Mouse (Mus musculus) cerebellum, adult (tissue): ENCODE results near the gene AI467606.

Experiments used
- ATAC-seq: cut with Nextera tagmentation; 2 replicates; pipeline ENCODE4 v1.9.2; 2017; ENCODE audit warnings: mild to moderate bottlenecking, moderate library complexity, mixed read lengths; ENCODE audit not compliant: insufficient number of reproducible peaks, low FRiP score, low TSS enrichment

AI467606 gene

DNA sequence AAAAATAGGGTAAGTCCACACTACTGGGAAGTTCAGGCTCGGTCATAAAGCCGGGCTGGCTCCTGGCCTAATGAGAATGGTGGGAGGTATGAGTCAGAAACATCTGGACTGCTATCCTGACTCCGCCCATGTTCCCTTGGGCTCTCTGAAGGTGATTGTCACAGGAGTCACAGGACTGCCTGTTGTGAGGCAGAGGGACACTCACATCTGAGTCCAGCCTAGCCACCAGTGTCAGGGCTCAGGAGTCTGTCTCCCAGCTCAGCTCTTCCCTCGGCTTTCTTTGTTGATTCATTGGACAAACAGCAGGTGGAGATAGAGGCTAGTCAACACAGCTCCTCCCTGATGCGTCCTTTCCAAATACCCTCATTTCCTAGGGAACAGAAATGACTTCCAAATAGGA lies 26.8 kb downstream of the AI467606 start:
- ATAC-seq: no peak

GRCm38 (mm10) chr7:127118671-127119445 lies 27.7 kb downstream of the AI467606 start:
- no peak for ATAC-seq

DNA sequence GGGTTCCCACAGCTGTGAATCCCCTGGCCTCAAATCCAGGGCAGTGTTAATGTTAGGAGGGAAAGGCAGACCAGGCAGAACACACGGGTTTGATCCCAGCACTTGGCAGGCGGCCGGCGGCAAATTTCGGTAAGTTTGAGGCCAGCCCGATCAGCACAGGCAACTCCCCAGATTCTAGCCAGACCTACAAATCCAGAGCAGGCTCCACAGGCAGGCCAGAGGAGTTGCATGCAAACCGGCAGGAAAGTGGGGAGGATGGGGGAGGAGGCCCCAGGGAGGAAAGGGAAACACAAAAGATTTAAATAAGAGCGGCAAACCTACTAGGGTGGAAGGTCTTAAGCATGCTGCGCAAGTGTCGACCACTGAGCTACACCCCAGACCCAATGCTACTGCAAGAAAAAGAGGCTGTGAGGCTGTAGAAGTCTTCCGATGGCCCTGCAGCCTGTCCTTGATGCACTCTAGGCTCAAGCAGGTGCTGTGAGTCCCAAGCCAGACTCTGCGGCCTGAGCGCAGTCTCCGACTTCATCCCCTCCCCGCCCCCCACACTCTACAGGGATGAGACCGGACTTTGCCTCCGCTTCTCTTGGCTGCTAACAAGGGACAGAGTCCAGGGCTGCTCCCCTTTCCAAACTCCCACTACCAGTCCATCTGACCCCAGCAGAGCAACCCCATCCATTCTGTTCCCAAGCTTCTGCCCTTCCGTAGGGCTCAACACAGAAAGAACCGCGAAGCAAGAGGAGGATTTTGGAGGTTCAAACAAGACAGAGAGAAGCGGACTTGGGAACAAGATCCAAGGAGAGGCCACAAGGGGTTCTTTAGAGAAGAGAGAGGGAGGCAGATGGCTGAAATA lies 30.1 kb downstream of the AI467606 start:
- no peak for ATAC-seq

DNA sequence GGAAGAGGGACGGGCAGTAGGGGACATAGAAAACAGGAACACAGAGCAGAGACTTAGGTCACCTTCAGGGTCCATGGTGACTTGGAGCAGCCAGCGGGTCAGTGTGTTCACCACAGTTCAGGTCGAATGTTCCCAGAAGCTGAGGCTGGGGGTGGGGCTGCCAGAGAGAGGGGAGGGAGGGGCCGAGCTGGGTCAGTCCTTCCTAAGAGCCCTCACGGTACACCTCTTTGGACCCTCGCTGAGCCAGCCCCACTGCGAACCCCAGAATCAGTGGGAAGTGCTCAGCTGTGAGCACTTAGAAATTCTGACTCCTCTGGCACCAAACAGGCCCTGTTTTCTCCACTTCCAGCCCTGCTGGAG lies 30.7 kb downstream of the AI467606 start, which contains the start of gene Qprt:
Qprt (minus strand) TSS at position 316 of the 360 bp plus-strand sequence.
- no peak for ATAC-seq

DNA sequence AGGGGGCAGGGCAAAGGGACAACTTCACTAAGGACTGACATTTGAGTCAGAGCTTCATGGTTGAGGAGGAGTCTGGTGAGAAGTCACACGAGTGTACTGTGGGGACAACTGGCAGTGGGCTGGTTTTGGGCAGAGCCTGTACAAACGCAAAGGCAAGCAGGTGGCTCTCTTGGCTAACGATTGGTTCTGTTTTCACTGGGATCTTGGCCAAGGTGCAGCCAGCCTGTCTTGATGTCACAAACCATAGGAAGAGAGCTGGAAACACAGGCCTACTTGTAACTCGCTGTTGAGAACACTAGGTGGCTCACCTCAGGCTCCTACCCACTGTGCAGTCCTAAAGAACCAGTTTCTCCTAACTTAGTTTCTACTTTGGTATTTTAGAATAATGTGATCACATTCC lies 38.5 kb downstream of the AI467606 start:
- peak; percentile 31; the same call in 1 of the 2 replicates for ATAC-seq

DNA sequence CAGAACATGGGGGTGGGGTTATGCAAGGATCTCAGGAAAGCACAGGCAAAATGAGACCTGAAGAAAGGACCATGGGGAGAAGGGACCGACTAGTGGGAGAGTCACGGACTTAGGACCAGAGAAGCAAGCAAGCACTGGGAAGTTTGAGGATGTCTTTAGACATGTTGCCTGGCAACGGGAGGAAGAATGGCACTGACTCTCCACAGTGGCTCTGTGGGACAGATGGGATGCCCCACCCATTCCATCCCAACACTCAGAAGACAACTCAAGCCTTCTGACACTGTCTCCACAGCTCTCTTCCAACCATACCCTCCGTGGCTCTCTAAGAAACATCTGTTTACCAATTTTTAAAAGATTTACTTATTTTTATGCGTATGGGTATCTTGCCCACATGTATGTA lies 42.0 kb downstream of the AI467606 start:
- ATAC-seq: no peak

GRCm38 (mm10) chr7:127134821-127135447 lies 43.8 kb downstream of the AI467606 start:
- ATAC-seq: no peak

DNA sequence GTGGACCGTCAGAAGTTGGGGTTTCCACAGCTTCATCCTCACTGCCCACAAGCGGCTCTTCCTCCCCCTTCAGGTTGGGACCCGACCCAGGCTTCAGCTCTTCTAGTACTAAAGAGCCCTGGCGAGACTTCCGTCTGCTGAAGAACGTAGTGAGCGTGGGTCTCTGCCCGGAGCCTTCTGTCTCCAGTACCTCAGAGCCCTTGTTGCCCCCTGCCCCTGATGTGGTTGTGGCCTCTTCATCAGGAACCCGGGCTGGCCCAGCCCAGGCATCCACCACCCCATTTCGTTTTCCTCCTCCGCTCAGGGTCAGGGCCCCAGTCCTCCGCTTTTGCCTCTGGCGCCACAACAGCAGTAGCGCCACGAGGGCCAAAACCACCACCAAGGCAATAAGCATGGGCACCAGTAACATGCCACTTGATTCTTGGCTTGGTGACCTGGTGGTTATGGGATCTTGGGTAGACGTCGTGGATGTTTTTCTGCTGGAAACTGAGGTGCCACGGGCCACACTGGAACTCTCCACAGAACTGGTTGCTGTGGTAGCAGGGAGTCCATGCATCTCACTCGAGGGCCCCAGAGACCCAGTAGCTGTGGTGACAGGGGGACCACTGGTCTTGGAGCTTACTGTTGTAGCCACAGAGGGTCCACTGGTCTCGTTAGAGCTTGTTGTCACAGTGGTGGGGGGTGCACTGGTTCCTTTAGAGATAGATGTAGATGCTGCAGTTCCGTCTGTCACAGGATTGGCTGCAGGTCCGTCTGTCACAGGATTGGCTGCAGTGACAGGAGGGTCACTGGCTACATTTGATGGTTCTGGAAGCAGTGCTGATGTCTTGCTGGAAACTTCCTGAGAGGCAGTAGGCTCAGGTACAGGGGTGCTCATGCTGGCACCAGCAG lies 45.3 kb downstream of the AI467606 start:
- no peak for ATAC-seq

DNA sequence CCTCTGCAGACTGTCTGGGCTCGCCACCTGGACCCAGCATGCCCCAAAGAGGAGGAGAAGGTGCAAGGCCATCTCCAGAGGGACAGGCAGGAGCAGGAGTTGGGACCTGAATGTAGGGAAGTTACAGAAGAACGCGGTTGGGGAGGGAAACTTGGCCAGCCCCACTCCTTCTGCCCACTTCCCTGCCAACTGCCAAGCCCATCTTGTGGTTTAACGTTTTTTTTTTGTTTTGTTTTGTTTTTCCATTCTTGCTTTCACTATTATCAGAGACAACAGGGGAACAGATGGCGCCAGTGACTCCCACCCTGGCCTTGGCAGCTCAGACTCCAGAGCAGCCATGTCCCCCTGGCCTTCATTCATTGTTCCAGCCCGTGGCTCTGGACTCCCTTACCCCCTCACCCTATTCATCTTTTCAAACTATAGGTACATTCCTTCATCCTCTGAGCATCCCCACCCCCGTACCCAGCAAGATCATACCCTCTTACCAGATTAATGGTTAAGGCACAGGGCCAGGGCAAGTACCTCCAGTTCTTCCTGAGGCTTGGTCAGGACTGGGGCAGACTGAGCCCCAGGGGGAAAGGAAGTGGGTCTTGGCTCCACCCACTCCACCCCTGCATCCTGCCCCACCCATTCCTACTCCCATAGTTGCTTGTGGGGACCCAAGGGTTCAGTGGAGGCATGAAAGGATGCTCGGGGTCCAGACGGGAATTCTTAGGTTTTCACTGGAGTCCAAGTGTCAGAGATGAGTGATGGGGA lies 46.3 kb downstream of the AI467606 start, which contains the start of gene Spn:
Spn (minus strand) TSS at position 562 of the 756 bp plus-strand sequence.
- ATAC-seq: no peak

- no peak for ATAC-seq
These were observed 47.9 kb downstream of the AI467606 start for GRCm38 (mm10) chr7:127139100-127139499.

DNA sequence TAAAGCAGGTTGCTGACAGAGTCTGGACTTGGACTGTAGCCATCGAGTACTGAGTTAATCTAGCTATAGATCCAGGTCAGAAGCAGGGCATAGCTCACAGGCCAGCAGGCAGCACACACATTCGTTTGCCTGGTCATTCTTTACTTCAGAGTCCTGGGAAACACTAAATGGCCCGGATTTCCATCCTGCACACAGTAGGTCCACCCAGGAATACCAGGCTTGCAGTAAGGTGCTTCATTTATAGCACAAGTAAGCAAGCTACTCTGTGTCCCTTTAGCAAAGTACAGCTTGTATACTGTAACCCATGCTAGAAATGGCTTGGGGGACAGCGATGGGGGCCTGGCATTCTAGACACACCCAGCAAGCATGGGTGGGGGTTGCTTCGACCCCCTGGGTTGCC lies 48.4 kb downstream of the AI467606 start:
- ATAC-seq: no peak

- ATAC-seq: no peak
These were observed 49.7 kb downstream of the AI467606 start for GRCm38 (mm10) chr7:127140623-127141404.

GRCm38 (mm10) chr7:127142214-127142613 lies 51.1 kb downstream of the AI467606 start:
- ATAC-seq: no peak

DNA sequence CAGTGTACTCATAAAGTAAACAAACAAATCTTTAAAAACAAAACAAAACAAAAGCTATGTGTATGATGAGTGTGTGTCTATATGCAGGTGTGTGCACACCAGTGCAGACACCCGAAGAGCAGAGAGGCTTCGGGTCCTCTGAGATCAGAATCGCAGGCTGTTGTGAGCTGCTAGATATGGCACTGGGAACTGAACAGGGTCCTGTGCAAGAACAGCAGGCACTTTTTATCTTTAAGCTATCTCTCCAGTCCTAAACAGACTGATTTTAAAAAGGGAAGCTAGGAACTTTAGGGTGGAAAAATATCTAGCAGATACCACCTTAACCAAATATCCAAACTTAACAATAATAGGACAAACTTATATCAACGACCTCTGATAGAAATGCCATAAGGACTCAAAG lies 51.5 kb downstream of the AI467606 start:
- no peak for ATAC-seq
